Mouse (Mus musculus) G1E (cell line): ENCODE data around the gene Adcyap1r1.

Source experiments
- CTCF ChIP-seq: IDR thresholded peaks from 2 replicates; pipeline ENCODE4 v1.5.1; 2012; ENCODE audit warnings: low read depth, low read length, inconsistent platforms, mixed read lengths
- POLR2AphosphoS5 ChIP-seq: IDR thresholded peaks from 2 replicates; pipeline ENCODE4 v1.6.1; 2012; ENCODE audit warnings: low read depth, low read length, inconsistent platforms; ENCODE audit not compliant: insufficient replicate concordance
- TAL1 ChIP-seq: conservative IDR thresholded peaks from 2 replicates; pipeline ENCODE4 v1.6.1; 2012; ENCODE audit warnings: low read depth, low read length, inconsistent platforms, mixed read lengths

DNA sequence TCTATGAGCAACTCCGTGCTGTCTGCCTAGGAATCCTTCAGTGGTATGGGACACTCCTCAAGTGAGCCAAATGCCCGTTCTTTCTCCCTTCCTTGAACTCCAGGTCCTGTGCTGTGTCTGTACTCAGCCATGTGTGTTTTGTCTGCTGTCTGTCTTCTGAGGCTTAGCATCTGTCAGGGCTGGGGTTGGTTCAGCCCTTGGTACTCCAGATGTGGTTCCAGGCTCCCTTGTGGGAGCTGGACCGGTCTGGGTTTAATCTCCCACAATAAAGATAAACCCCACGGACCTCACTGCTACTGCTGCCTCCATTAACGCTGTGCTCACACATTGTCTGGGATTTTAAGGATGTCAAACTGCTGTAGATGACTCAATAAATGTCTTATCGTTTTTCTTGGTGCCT lies 49.3 kb downstream of the Adcyap1r1 start:
- no peak for TF ChIP-seq POLR2AphosphoS5
- no peak for TF ChIP-seq CTCF
- TF ChIP-seq TAL1 = no peak
